Mouse (Mus musculus) bone marrow, adult 2 months (tissue): ENCODE measurements around the gene Impdh1.

Experiments used
- CTCF ChIP-seq: fragments of 200-500 bp; IDR thresholded peaks from 2 replicates; pipeline ENCODE4 v1.5.1; 2011; ENCODE audit warnings: low read length, control low read depth; ENCODE audit not compliant: control insufficient read depth, insufficient read depth
- POLR2A ChIP-seq: fragments of 200-500 bp; IDR thresholded peaks from 2 replicates; pipeline ENCODE4 v1.6.1; 2011; ENCODE audit warnings: low read depth, mild to moderate bottlenecking, control low read depth, low read length, borderline replicate concordance; ENCODE audit not compliant: control insufficient read depth

GRCm38 (mm10) chr6:29247072-29247471, 30.9 kb upstream of the Impdh1 start:
- no peak for TF ChIP-seq POLR2A
- no peak for TF ChIP-seq CTCF
